Mouse (Mus musculus) small intestine, adult 2 months (tissue): ENCODE data around the gene Kif1bp. TPM values are rescaled to one million over a fixed set of nuclear protein-coding genes. Genes with fewer than 3 reads are reported as not detected.
A peak's percentile ranks its signal among the peaks of the same experiment; 100 is the strongest.

Experiments
- H3K27ac ChIP-seq: fragments of 200-500 bp; 2 replicates; pipeline ENCODE4 v1.5.1; 2012; ENCODE audit warnings: low read depth, low read length, control low read depth, inconsistent platforms; ENCODE audit not compliant: insufficient read depth
- H3K27me3 ChIP-seq: fragments of 200-500 bp; 2 replicates; pipeline ENCODE4 v1.6.1; 2012; ENCODE audit warnings: mild to moderate bottlenecking, moderate library complexity, low read length, inconsistent platforms; ENCODE audit not compliant: control insufficient read depth, insufficient read depth
- H3K36me3 ChIP-seq: fragments of 200-500 bp; 2 replicates; pipeline ENCODE4 v1.6.1; 2012; ENCODE audit warnings: mild to moderate bottlenecking, low read length, control low read depth, inconsistent platforms; ENCODE audit not compliant: control insufficient read depth, insufficient read depth
- H3K4me1 ChIP-seq: fragments of 200-500 bp; 2 replicates; pipeline ENCODE4 v1.6.1; 2012; ENCODE audit warnings: low read length, inconsistent platforms, mixed read lengths; ENCODE audit not compliant: control insufficient read depth, insufficient read depth, insufficient read length
- H3K4me3 ChIP-seq: fragments of 200-500 bp; 2 replicates; pipeline ENCODE4 v1.5.1; 2012; ENCODE audit warnings: low read depth, mild to moderate bottlenecking, control low read depth, inconsistent platforms, low read length, moderate library complexity
- CTCF ChIP-seq: fragments of 200-500 bp; IDR thresholded peaks from 2 replicates; pipeline ENCODE4 v1.5.1; 2012; ENCODE audit warnings: low read depth, mild to moderate bottlenecking, control low read depth, inconsistent platforms, low read length, moderate library complexity, mixed read lengths; ENCODE audit not compliant: insufficient replicate concordance, insufficient read length; ENCODE audit errors: extremely low read depth
- POLR2A ChIP-seq: fragments of 200-500 bp; IDR thresholded peaks from 2 replicates; pipeline ENCODE4 v1.6.1; 2012; ENCODE audit warnings: low read depth, mild to moderate bottlenecking, control low read depth, inconsistent platforms, low read length, moderate library complexity
- WGBS: fragments of 180-500 bp; shearing (Covaris S2); methylation state at CpG from one replicate; pipeline ENCODE4 v1.1.7; 2018; 5-methylcytosine and 5-hydroxymethylcytosine counted together
- polyA plus RNA-seq: library from polyadenylated mRNA; depleted of rRNA; stranded (reverse); fragments of >200 nt; gene quantifications from 2 replicates; pipeline ENCODE4 v1.2.3, GENCODE M21; 2012

The Kif1bp gene
- polyA plus RNA-seq, 1 experiment: 21.0 TPM

DNA sequence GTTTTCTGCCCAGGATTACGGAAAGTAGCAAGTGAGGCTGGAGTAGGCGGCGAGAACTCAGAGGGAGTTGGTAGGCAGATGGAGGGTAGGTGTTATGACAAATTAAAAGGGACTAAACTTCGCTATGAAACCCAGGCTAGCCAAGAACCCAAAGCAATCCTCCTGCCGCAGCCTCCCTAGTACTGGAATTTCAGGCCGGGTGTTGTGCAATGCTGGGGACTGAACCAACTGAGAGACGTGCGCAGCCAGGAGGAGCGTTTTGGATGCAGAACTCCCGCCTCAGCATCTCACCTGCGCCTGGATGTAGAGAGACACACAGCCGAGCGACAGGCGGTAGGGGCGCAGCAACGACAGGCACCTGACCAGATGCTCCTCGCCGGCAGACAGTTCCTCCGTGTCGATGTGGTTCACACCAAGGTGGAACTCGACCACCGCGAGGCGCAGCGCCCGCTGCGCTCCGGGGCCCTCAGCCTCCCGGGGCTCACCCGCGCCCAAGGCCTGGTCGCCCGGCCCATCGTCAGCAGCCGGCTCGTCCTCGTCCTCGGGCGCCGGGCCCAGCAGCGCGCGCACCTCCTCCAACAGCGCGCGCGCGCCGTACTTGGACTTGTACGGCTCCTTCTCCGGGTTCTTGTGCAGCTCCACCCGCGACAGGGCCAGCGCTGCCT lies 452 bp downstream of the Kif1bp start:
- peaks cover 36% of the 10 kb centered on the region for H3K36me3 ChIP-seq
- peak overlapping the region; percentile 89 for H3K4me3 ChIP-seq
- H3K4me1 ChIP-seq: peaks cover 3% of the 10 kb centered on the region
- TF ChIP-seq CTCF: no peak
- TF ChIP-seq POLR2A: no peak
- 0 out of 2 replicates have a peak overlapping the region, but pooled peaks have one; percentile 33 for H3K27ac ChIP-seq
- under 1% methylated on average over 54 of the region's 54 CpGs for WGBS
- no peaks in the 10 kb centered on the region for H3K27me3 ChIP-seq

DNA sequence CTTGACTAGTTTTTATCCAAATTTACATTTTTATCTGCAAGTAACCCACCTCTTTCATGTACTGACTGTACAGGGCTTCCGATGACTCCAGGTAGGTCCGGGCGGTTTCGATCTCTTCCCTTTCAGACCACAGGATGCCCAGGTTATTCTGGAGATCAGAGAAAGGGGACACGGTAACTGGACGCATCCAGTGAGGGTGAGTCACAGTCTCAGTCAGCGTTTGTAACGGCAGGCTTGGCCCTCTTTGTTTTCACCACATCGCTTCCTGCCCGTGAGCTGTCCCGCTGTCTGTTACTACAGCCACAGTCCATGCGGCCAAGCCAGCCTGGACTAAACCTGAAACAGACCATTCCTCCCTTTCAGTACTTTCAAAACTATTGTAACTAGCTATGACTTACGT lies 3.3 kb downstream of the Kif1bp start:
- TF ChIP-seq POLR2A: no peak
- TF ChIP-seq CTCF: no peak
- Histone ChIP-seq H3K36me3 (peaks cover 23% of the 10 kb centered on the region), H3K27ac (no peak overlapping the region), H3K4me1 (peaks cover 3% of the 10 kb centered on the region), H3K4me3 (no peak overlapping the region), H3K27me3 (no peaks in the 10 kb centered on the region)
- WGBS: 90% methylated on average over 13 of the region's 13 CpGs

DNA sequence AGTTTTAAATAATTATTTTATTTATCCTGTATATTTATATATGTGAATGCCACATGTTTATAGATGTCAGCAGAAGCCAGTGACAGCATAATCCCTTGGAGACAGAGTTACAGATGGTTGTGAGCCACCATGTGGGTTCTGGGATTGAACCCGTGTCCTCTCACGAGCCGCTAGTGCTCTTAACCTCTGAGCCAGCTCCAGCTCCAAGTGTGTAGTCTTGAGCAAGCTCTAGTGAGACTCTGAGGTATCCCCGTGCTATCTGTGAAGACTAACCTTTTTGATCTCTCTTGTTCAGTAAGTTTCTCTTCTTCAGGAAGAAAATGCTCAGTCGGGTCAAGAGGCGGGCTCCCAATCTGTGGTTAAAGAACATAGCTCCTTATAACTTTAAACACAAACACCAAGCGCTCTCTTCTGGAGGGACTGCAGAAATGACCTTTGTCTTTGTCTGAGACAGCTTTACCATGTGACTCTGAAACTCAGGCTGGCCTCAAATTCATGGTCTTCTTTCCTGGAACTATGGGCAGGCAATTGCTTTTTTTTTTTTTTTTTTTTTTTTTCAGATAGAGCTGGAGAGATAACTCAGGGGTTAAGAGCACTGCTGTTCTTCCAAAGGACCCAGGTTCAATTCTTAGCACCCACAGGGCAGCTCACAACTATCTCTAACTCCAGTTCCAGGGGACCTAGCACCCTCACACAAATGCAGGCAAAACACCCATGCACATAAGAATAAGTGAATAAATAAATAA lies 8.0 kb downstream of the Kif1bp start:
- H3K36me3 ChIP-seq: peaks cover 46% of the 10 kb centered on the region
- no peak for TF ChIP-seq CTCF
- TF ChIP-seq POLR2A: no peak
- 76% methylated on average over 7 of the region's 7 CpGs for WGBS
- H3K4me1 ChIP-seq: no peaks in the 10 kb centered on the region
- no peaks in the 10 kb centered on the region for H3K27me3 ChIP-seq
- no peak overlapping the region for H3K4me3 ChIP-seq
- no peak overlapping the region for H3K27ac ChIP-seq

DNA sequence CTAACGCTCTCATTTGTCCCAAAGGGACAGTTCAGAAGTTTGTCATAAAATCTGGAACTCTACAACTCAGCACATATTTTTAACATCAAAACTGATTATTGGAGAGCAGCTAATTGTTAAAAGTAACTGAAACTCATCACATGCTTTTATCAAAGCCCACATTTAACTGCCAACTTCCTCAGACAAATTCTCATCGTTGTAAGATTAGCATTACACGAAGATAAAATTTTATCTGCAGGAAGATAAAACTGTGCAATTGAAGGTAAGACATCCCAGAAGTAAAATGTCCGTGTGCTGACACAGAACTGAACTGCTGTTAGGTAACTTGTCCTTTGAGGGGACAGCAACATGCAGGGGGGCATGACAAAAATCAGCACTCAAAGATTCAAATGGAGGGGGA lies 9.4 kb downstream of the Kif1bp start:
- no peak overlapping the region for H3K4me3 ChIP-seq
- H3K27ac ChIP-seq: no peak overlapping the region
- WGBS: 56% methylated on average over 4 of the region's 4 CpGs
- no peaks in the 10 kb centered on the region for H3K4me1 ChIP-seq
- H3K36me3 ChIP-seq: peaks cover 44% of the 10 kb centered on the region
- H3K27me3 ChIP-seq: no peaks in the 10 kb centered on the region
- TF ChIP-seq CTCF (no peak), POLR2A (no peak)

DNA sequence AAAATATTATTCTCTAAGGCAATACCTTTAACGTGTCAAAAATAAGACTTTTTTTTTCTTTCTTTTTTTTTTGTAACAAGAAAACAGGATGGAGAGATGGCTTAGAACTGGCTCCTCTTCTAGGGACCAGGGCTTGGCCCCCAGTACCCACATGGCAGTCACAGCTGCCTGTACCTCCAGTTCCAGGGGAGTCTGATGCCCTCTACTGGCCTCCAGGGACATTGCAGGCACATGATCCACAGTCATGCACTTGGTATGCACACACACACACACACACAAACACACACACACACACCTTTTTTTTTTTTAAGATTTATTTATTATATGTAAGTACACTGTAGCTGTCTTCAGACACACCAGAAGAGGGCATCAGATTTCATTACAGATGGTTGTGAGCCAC lies 20.5 kb downstream of the Kif1bp start:
- H3K4me3 ChIP-seq: no peak overlapping the region
- TF ChIP-seq CTCF: peak; percentile 65; the same call in 1 of the 2 replicates
- no peak for TF ChIP-seq POLR2A

DNA sequence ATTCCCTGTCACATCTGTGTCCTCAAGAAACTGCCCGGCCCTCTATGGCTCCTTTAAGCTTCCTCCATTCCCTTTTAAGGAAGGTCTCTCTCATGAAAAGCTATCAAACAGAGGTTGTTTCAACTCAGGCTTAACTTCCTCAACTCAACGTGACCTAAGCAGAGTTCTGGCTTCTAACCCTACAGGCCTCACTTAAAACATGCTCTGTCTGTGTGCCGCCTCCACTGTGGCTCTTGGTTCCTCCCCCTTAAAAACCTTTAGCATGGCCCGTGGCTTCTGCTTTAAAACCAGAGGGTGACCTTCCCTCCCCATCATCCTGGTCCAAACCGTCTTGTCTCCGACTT lies 21.7 kb downstream of the Kif1bp start:
- H3K4me1 ChIP-seq: no peaks in the 10 kb centered on the region
- WGBS: 80% methylated on average over 6 of the region's 6 CpGs
- no peak for TF ChIP-seq POLR2A
- TF ChIP-seq CTCF: no peak
- no peak overlapping the region for H3K4me3 ChIP-seq
- peaks cover 15% of the 10 kb centered on the region for H3K36me3 ChIP-seq
- peak overlapping the region; percentile 44; the same call in 1 of the 2 replicates for H3K27ac ChIP-seq
- H3K27me3 ChIP-seq: no peaks in the 10 kb centered on the region

More for the DNA sequence above, 20.5 kb downstream of the Kif1bp start:
- no peak overlapping the region for H3K27ac ChIP-seq
- no peaks in the 10 kb centered on the region for H3K4me1 ChIP-seq
- no peaks in the 10 kb centered on the region for H3K27me3 ChIP-seq
- peaks cover 23% of the 10 kb centered on the region for H3K36me3 ChIP-seq
- 83% methylated on average over 1 of the region's 1 CpGs for WGBS

DNA sequence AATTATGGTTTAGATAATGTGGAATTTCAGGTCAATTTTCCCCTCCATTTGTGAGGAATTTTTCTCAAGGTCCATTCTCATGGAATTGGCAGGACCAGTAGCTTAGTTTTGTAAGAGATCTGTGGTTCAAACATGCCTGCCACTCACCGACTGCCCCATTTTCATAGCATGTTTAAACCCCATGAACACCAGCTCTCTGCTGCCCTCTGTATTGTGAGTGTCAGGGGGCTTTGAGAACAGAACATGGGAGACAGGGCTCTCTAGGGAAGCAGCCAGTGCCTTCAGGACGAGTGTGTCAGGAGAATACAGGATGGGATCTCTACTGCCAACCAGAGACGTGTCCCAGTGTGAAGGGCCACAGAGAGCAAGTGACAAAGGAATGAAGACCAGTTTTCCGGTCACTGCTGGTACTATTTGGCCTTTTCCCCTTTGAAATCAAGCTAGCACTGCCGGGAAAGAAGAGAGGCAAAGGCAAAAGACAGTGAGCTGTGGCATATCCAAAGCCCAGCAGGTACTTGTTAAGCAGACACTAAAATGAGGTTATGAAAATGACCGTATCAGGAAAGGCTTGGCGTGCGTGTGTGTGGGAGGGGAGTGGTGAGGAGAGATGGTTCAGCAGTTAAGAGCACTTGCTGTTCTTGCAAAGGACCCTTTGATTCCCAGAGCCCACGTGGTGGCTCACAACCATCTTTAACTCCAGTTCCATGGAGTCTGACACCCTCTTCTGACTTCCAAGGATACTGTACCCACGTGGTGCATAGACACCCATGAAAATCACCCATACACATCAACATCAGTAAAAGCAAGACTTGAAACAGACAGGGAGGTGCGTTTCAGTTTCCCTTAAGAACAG lies 22.3 kb downstream of the Kif1bp start:
- no peaks in the 10 kb centered on the region for H3K27me3 ChIP-seq
- peak overlapping the region; percentile 44 for H3K27ac ChIP-seq
- H3K4me3 ChIP-seq: no peak overlapping the region

More for the DNA sequence above, 22.3 kb downstream of the Kif1bp start:
- peaks cover 12% of the 10 kb centered on the region; the same call in 1 of the 2 replicates for H3K36me3 ChIP-seq
- TF ChIP-seq CTCF (no peak), POLR2A (no peak)
- 69% methylated on average over 11 of the region's 11 CpGs for WGBS
- H3K4me1 ChIP-seq: no peaks in the 10 kb centered on the region
